Mouse (Mus musculus) urinary bladder, adult 2 months (tissue): Measurements from ENCODE around the gene Mylk2. TPM values are rescaled to one million over a fixed set of nuclear protein-coding genes. Genes with fewer than 3 reads are reported as not detected.

Experiments used
- DNase-seq: peaks from one replicate; pipeline ENCODE4 v3.0.0; 2022; ENCODE audit warnings: low spot score
- polyA plus RNA-seq: library from polyadenylated mRNA; depleted of rRNA; stranded (reverse); fragments of >200 nt; gene quantifications from 2 replicates; pipeline ENCODE4 v1.2.3, GENCODE M21; 2012

The Mylk2 gene
- polyA plus RNA-seq, 1 experiment, result 0.34 TPM

GRCm38 (mm10) chr2:152913471-152913870 is 2.3 kb downstream of the Mylk2 start:
- no peak for DNase-seq

GRCm38 (mm10) chr2:152914310-152915120 is 3.4 kb downstream of the Mylk2 start:
- DNase-seq, result peak; percentile 70

GRCm38 (mm10) chr2:152915453-152915852 is 4.3 kb downstream of the Mylk2 start:
- no peak for DNase-seq

GRCm38 (mm10) chr2:152916111-152916510 is 5.0 kb downstream of the Mylk2 start:
- no peak for DNase-seq

GRCm38 (mm10) chr2:152917671-152918070 is 6.5 kb downstream of the Mylk2 start:
- DNase-seq, result no peak

- no peak for DNase-seq
Measured at GRCm38 (mm10) chr2:152922376-152922775, 11.2 kb downstream of the Mylk2 start.

GRCm38 (mm10) chr2:152923621-152924020 is 12.5 kb downstream of the Mylk2 start:
- DNase-seq, result no peak

- DNase-seq, result no peak
Measured at GRCm38 (mm10) chr2:152924128-152924527, 13.0 kb downstream of the Mylk2 start.

- no peak for DNase-seq
Measured at GRCm38 (mm10) chr2:152924543-152924942, 13.4 kb downstream of the Mylk2 start.

GRCm38 (mm10) chr2:152925189-152925872 is 14.2 kb downstream of the Mylk2 start:
- no peak for DNase-seq

- no peak for DNase-seq
Measured at GRCm38 (mm10) chr2:152926896-152927295, 15.7 kb downstream of the Mylk2 start.

- no peak for DNase-seq
Measured at GRCm38 (mm10) chr2:152927371-152927770, 16.2 kb downstream of the Mylk2 start.

- no peak for DNase-seq
Measured at GRCm38 (mm10) chr2:152928219-152928987, 17.3 kb downstream of the Mylk2 start.

GRCm38 (mm10) chr2:152928988-152929370 is 17.8 kb downstream of the Mylk2 start:
- no peak for DNase-seq

- no peak for DNase-seq
Measured at GRCm38 (mm10) chr2:152930276-152930675, 19.1 kb downstream of the Mylk2 start.

- DNase-seq, result no peak
Measured at GRCm38 (mm10) chr2:152931456-152932160, 20.5 kb downstream of the Mylk2 start.

- no peak for DNase-seq
Measured at GRCm38 (mm10) chr2:152933048-152933447, 21.9 kb downstream of the Mylk2 start, which contains the start of gene Foxs1. Gene Foxs1, minus strand, starts transcription at chr2:152933208.

- no peak for DNase-seq
Measured at GRCm38 (mm10) chr2:152933614-152934013, 22.5 kb downstream of the Mylk2 start.

- DNase-seq, result no peak
Measured at GRCm38 (mm10) chr2:152939846-152940245, 28.7 kb downstream of the Mylk2 start.

- no peak for DNase-seq
Measured at GRCm38 (mm10) chr2:152941106-152941505, 30.0 kb downstream of the Mylk2 start.

- DNase-seq, result no peak
Measured at GRCm38 (mm10) chr2:152941776-152942175, 30.6 kb downstream of the Mylk2 start.
